Mouse (Mus musculus) MEL (cell line): ENCODE measurements around the gene Pik3ip1.

Experiments used
- CTCF ChIP-seq, 3 experiments: IDR thresholded peaks in 2 of 3; conservative IDR thresholded peaks in 1 of 3; 2 replicates each; pipeline ENCODE4 v1.5.1; 2011 to 2012; ENCODE audit warnings: low read length in 3 of 3, low read depth in 2 of 3, mild to moderate bottlenecking in 2 of 3, improper control_type of control experiment in 1 of 3, inconsistent platforms in 1 of 3, mixed read lengths in 1 of 3, moderate library complexity in 1 of 3; ENCODE audit not compliant: control insufficient read depth in 1 of 3, insufficient read depth in 1 of 3, poor library complexity in 1 of 3, severe bottlenecking in 1 of 3
- EP300 ChIP-seq, 2 experiments: IDR thresholded peaks; 2 replicates each; pipeline ENCODE4 v1.6.1; 2011; ENCODE audit warnings: improper control_type of control experiment in 2 of 2, low read length in 2 of 2, low read depth in 1 of 2, mild to moderate bottlenecking in 1 of 2
- GATA1 ChIP-seq: IDR thresholded peaks from 2 replicates; pipeline ENCODE4 v1.6.1; 2011; ENCODE audit warnings: low read depth, low read length, improper control_type of control experiment
- MAZ ChIP-seq: IDR thresholded peaks from 2 replicates; pipeline ENCODE4 v1.6.1; 2012; ENCODE audit warnings: low read depth, mild to moderate bottlenecking, inconsistent platforms, low read length, improper control_type of control experiment
- POLR2A ChIP-seq, 2 experiments: IDR thresholded peaks; 2 replicates each; pipeline ENCODE4 v1.6.1; 2011 to 2012; ENCODE audit warnings: low read length in 2 of 2, mild to moderate bottlenecking in 2 of 2, control low read depth in 1 of 2, improper control_type of control experiment in 1 of 2, low read depth in 1 of 2, moderate library complexity in 1 of 2; ENCODE audit not compliant: control insufficient read depth in 1 of 2, insufficient read depth in 1 of 2, poor library complexity in 1 of 2
- POLR2AphosphoS2 ChIP-seq: IDR thresholded peaks from 2 replicates; pipeline ENCODE4 v1.6.1; 2011; ENCODE audit warnings: low read length, improper control_type of control experiment
- RAD21 ChIP-seq: IDR thresholded peaks from 2 replicates; pipeline ENCODE4 v1.6.1; 2011; ENCODE audit warnings: mild to moderate bottlenecking, low read depth, low read length, improper control_type of control experiment
- SIN3A ChIP-seq: IDR thresholded peaks from 2 replicates; pipeline ENCODE4 v1.6.1; 2012; ENCODE audit warnings: low read length, improper control_type of control experiment, inconsistent platforms
- SMC3 ChIP-seq: IDR thresholded peaks from 2 replicates; pipeline ENCODE4 v1.6.1; 2011; ENCODE audit warnings: low read depth, low read length, improper control_type of control experiment
- TAL1 ChIP-seq: IDR thresholded peaks from 2 replicates; pipeline ENCODE4 v1.6.1; 2012; ENCODE audit warnings: mild to moderate bottlenecking, inconsistent platforms, low read length, moderate library complexity, mixed read lengths
- ZNF384 ChIP-seq: IDR thresholded peaks from 2 replicates; pipeline ENCODE4 v1.6.1; 2012; ENCODE audit warnings: low read depth, mild to moderate bottlenecking, inconsistent platforms, low read length, improper control_type of control experiment

- TF ChIP-seq CTCF (IDR thresholded peaks at IDR 0.05 in 2 of 3, conservative IDR thresholded peaks at IDR 0.05 in 1 of 3; ENCODE audit: control insufficient read depth in 1 of 3, insufficient read depth in 1 of 3, low read depth in 2 of 3, low read length in 3 of 3, poor library complexity in 1 of 3, severe bottlenecking in 1 of 3) (peak; percentile 99 to 100 (median 100)), SMC3 (peak; percentile 95), POLR2A (IDR thresholded peaks at IDR 0.05; ENCODE audit: control insufficient read depth in 1 of 2, insufficient read depth in 1 of 2, low read depth in 1 of 2, low read length in 2 of 2, poor library complexity in 1 of 2) (no peak), SIN3A (peak; percentile 96), RAD21 (peak; percentile 96), ZNF384 (0 out of 2 replicates have a peak, but pooled peaks have one; percentile 38), EP300 (IDR thresholded peaks at IDR 0.05; ENCODE audit: low read depth in 1 of 2, low read length in 2 of 2) (peak; percentile 79 to 80), POLR2AphosphoS2 (no peak), MAZ (peak; percentile 70; the same call in 1 of the 2 replicates), GATA1 (peak; percentile 72), TAL1 (peak; percentile 47)
These were observed 56.8 kb downstream of the Pik3ip1 start for GRCm38 (mm10) chr11:3386941-3387368.
